Comparison of ENCODE assay signal across 31 mouse cellular contexts in genomic region chr4:98057246-98057645, GRCm38 (mm10).
DNase-seq lines count a peak whose midpoint lies in the region; ATAC-seq lines count a peak whose summit lies in the region.
"Had no signal": no experiment of that assay in that cellular context is flagged by ENCODE, and none has a peak within 500 bp of the region (broad histone marks: within the 10 kb centered on the region; RNA-seq: fewer than 3 reads in every experiment).

No protein-coding gene starts in this region.

- ATAC-seq in kidney, embryonic 14.5 days (ENCODE audit: low FRiP score, low TSS enrichment): peak; percentile 64; the same call in 1 of the 2 replicates
- ATAC-seq: forebrain, embryonic 13.5 days; hindbrain, embryonic 16.5 days; midbrain, embryonic 16.5 days had no signal

- no peaks in the 10 kb centered on the region for H3K27me3 ChIP-seq in kidney, embryonic 14.5 days (ENCODE audit: control insufficient read depth, insufficient read depth, low read length)
- H3K27me3 ChIP-seq: embryonic facial prominence, embryonic 15.5 days; forebrain, embryonic 13.5 days; heart, embryonic 15.5 days; limb, embryonic 15.5 days; liver, embryonic 13.5 days; neural tube, embryonic 13.5 days; stomach, embryonic 15.5 days had no signal

- no peaks in the 10 kb centered on the region for H3K36me3 ChIP-seq in kidney, embryonic 14.5 days (ENCODE audit: control insufficient read depth, insufficient read depth, low read length)
- H3K36me3 ChIP-seq: heart, embryonic 15.5 days; limb, embryonic 10.5 days; liver, embryonic 13.5 days; neural tube, embryonic 13.5 days; stomach, embryonic 15.5 days had no signal

- peaks cover 13% of the 10 kb centered on the region for H3K4me1 ChIP-seq in kidney, embryonic 14.5 days (ENCODE audit: control insufficient read depth, insufficient read depth, low read length)
- H3K4me1 ChIP-seq: embryonic facial prominence, embryonic 15.5 days; forebrain, embryonic 13.5 days; liver, embryonic 13.5 days had no signal

- no peak overlapping the region for H3K4me3 ChIP-seq in kidney, embryonic 14.5 days (ENCODE audit: low read length)
- H3K4me3 ChIP-seq: embryonic facial prominence, embryonic 15.5 days; forebrain, embryonic 13.5 days; heart, embryonic 10.5 days; heart, embryonic 15.5 days; limb, embryonic 10.5 days; limb, embryonic 15.5 days; liver, embryonic 13.5 days; myocyte; neural tube, embryonic 13.5 days; stomach, embryonic 15.5 days had no signal

- no peaks in the 10 kb centered on the region for H3K9me3 ChIP-seq in kidney, embryonic 14.5 days (ENCODE audit: control insufficient read depth, low read length)
- H3K9me3 ChIP-seq: embryonic facial prominence, embryonic 15.5 days; forebrain, embryonic 13.5 days; heart, embryonic 10.5 days; heart, embryonic 15.5 days; limb, embryonic 10.5 days; limb, embryonic 15.5 days; liver, embryonic 13.5 days; neural tube, embryonic 13.5 days; stomach, embryonic 15.5 days had no signal

- no peak overlapping the region for H3K9ac ChIP-seq in kidney, embryonic 14.5 days (ENCODE audit: low read depth, low read length)
- H3K9ac ChIP-seq: embryonic facial prominence, embryonic 15.5 days; forebrain, embryonic 13.5 days; heart, embryonic 15.5 days; limb, embryonic 15.5 days; liver, embryonic 13.5 days; neural tube, embryonic 13.5 days; stomach, embryonic 15.5 days had no signal

- WGBS in kidney, embryonic 14.5 days: 37% methylated on average over 12 of the region's 12 CpGs

- H3K4me2 ChIP-seq in kidney, embryonic 14.5 days (replicated peaks; ENCODE audit: low read depth, low read length): no peak overlapping the region; the same call in 1 of the 2 replicates
- H3K4me2 ChIP-seq: embryonic facial prominence, embryonic 15.5 days; forebrain, embryonic 13.5 days; heart, embryonic 15.5 days; limb, embryonic 15.5 days; liver, embryonic 13.5 days; midbrain, embryonic 11.5 days; neural tube, embryonic 13.5 days; stomach, embryonic 15.5 days had no signal

- DNase-seq in adrenal gland, postnatal 10 days: peak; percentile 13
- no peak for DNase-seq in adrenal gland, postnatal 14 days
- DNase-seq in kidney, postnatal 10 days: no peak
- DNase-seq in retina, postnatal 1 day: peak; percentile 11
- DNase-seq in retina, embryonic 14.5 days (ENCODE audit: low spot score): no peak
- DNase-seq in embryo, embryonic 10.5 days (ENCODE audit: low spot score): no peak
- DNase-seq in testis, postnatal 10 days (ENCODE audit: low spot score): no peak
- DNase-seq: cerebellum, adult 11 months; cerebellum, adult 9-10 months; cerebellum, postnatal 36 days; embryo, embryonic 11 days; kidney, adult 2 months; layer of hippocampus, postnatal 36 days; liver, embryonic 13.5 days; lung, adult 2 months; lung, postnatal 14 days; right cerebral cortex, postnatal 14 days; thymus, postnatal 14 days had no signal

- H3K27ac ChIP-seq in kidney, embryonic 14.5 days (ENCODE audit: low read depth, low read length): no peak overlapping the region
- H3K27ac ChIP-seq: embryonic facial prominence, embryonic 15.5 days; forebrain, embryonic 13.5 days; heart, embryonic 10.5 days; heart, embryonic 15.5 days; limb, embryonic 10.5 days; limb, embryonic 15.5 days; liver, embryonic 13.5 days; neural tube, embryonic 13.5 days; stomach, embryonic 15.5 days had no signal

Comparison
In these comparisons a context has a peak if more than half of its experiments do, and no peak if none do; other contexts are left out.
1. DNase-seq: peak in adrenal gland, postnatal 10 days (single experiment) and retina, postnatal 1 day (single experiment); none in adrenal gland, postnatal 14 days (single experiment), kidney, postnatal 10 days (single experiment), retina, embryonic 14.5 days (single experiment), embryo, embryonic 10.5 days (single experiment) and testis, postnatal 10 days (single experiment).